Mouse (Mus musculus): Measurements from ENCODE around the gene Tex26. TPM values are rescaled to one million over a fixed set of nuclear protein-coding genes. Genes with fewer than 3 reads are reported as not detected.
A peak's percentile ranks its signal among the peaks of the same experiment; 100 is the strongest.

Gene Tex26
- 0.54 and 0.59 TPM in 2 replicates for polyA plus RNA-seq (2015; fragmentation: Nextera tagmentation; extraction: Ambion mirVana)

DNA sequence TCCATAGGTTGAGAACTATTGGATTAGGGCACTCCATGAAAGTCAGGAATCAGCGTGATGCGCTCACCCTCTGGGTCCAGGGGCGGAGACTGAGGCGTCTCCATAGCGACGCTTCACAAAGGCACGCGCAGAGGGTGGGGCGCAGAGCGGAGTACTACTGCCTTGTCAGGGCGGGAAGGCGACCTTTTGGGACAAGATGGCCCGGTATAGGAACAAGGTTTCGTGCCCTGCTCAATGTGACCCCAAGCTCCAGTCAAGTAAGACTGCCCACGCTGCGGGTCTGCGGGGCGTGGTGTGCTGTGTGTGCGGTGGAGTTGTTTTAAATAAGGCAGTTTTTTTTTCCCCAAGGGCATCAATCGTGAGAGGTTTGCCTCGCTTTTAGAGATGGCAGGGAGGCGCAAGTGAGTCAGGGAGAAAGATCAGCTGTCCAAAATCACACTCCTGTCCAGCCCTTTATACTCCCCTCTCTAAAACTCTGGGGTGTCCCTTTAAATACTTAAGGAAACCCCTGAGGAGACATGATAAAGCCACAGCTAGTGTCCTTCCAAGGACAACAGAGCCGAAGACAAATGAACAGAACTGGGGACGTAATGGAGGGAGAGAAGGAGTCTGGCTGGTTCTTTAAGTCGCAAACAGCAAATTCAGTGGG, at the start of gene Tex26:
Gene Tex26 (plus strand): TSS at position 130 of the 649 bp plus-strand sequence.
- no peaks in the 10 kb centered on the region for H3K27me3 ChIP-seq (ENCODE audit: control insufficient read depth, insufficient read depth, low read length)
- H3K9me3 ChIP-seq (replicated peaks; ENCODE audit: control insufficient read depth, low read length), result no peaks in the 10 kb centered on the region
- peak within 1 kb of the TSS; percentile 67 for H3K9ac ChIP-seq (ENCODE audit: low read length)
- no peaks in the 10 kb centered on the region for H3K36me3 ChIP-seq (ENCODE audit: control insufficient read depth, insufficient read depth, low read length)
- ATAC-seq (ENCODE audit: insufficient read depth, low FRiP score), result peak; percentile 79
- peak within 1 kb of the TSS; percentile 92 for H3K4me2 ChIP-seq (ENCODE audit: low read depth, low read length)
- WGBS, result under 1% methylated on average over 25 of the region's 25 CpGs
- H3K4me3 ChIP-seq (replicated peaks; ENCODE audit: low read length), result peak within 1 kb of the TSS; percentile 48
- peaks cover 25% of the 10 kb centered on the region for H3K4me1 ChIP-seq (ENCODE audit: control insufficient read depth, insufficient read depth, low read length)
- peak within 1 kb of the TSS; percentile 92 for H3K27ac ChIP-seq (ENCODE audit: low read length)

DNA sequence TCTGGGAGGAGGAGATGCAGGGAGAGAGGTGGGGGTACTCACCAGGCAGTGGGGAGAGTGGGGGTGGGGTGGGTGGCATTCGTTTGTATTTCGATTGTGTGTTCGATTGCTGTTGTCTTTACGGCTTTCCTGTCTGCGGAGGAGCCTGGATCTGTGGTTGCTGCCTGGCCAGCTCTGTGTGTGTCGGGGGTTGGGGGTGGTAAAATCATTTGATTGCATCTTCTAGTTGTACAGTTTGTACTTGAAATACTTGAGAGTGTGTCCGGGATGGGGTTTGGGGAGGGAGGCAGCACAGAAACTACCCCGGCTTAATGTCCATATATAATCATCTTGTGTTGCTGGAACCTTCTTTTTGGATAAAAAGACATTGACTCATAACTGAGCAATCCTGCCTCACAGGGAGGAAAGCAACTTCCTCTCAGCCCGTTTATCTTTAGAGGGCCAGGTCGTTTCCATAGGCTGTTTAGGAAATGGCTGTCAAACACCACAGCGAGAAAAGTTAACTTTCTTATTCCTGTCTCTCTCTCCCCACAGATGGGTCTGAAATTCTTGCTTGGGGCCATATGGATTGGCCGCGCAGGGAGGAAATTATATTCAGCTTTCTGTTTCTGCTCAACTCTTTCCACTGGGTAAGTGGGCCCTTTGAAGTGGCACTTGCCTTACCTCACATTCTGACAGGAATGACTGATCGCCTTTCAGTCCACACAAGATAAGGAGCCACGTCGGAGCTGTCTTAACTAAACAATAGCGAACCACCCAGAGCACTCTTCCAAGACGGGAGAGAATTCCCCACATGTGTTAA, 47.7 kb upstream of the Tex26 start:
- peak overlapping the region; percentile 53 for H3K27ac ChIP-seq (ENCODE audit: low read length)
- WGBS, result 10% methylated on average over 18 of the region's 18 CpGs
- no peaks in the 10 kb centered on the region for H3K36me3 ChIP-seq (ENCODE audit: control insufficient read depth, insufficient read depth, low read length)
- H3K4me3 ChIP-seq (replicated peaks; ENCODE audit: low read length), result no peak overlapping the region
- H3K4me1 ChIP-seq (ENCODE audit: control insufficient read depth, insufficient read depth, low read length), result peaks cover 24% of the 10 kb centered on the region
- 0 out of 2 replicates have a peak, but pooled peaks cover 4% of the 10 kb centered on the region for H3K9me3 ChIP-seq (replicated peaks; ENCODE audit: control insufficient read depth, low read length)
- no peak overlapping the region for H3K9ac ChIP-seq (ENCODE audit: low read length)
- ATAC-seq (ENCODE audit: insufficient read depth, low FRiP score), result no peak
- H3K4me2 ChIP-seq (ENCODE audit: low read depth, low read length), result peak overlapping the region; percentile 35
- H3K27me3 ChIP-seq (ENCODE audit: control insufficient read depth, insufficient read depth, low read length), result no peaks in the 10 kb centered on the region

GRCm38 (mm10) chr5:149392420-149392988, 47.0 kb upstream of the Tex26 start:
- H3K36me3 ChIP-seq (ENCODE audit: control insufficient read depth, insufficient read depth, low read length), result no peaks in the 10 kb centered on the region
- peaks cover 24% of the 10 kb centered on the region for H3K4me1 ChIP-seq (ENCODE audit: control insufficient read depth, insufficient read depth, low read length)
- WGBS, result 38% methylated on average over 6 of the region's 6 CpGs
- no peak overlapping the region for H3K9ac ChIP-seq (ENCODE audit: low read length)
- H3K27ac ChIP-seq (ENCODE audit: low read length), result peak overlapping the region; percentile 53
- H3K27me3 ChIP-seq (ENCODE audit: control insufficient read depth, insufficient read depth, low read length), result no peaks in the 10 kb centered on the region
- H3K9me3 ChIP-seq (replicated peaks; ENCODE audit: control insufficient read depth, low read length), result 0 out of 2 replicates have a peak, but pooled peaks cover 4% of the 10 kb centered on the region
- no peak for ATAC-seq (ENCODE audit: insufficient read depth, low FRiP score)
- no peak overlapping the region for H3K4me2 ChIP-seq (ENCODE audit: low read depth, low read length)
- no peak overlapping the region for H3K4me3 ChIP-seq (replicated peaks; ENCODE audit: low read length)

- no peak overlapping the region for H3K4me3 ChIP-seq (replicated peaks; ENCODE audit: low read length)
- H3K4me2 ChIP-seq (ENCODE audit: low read depth, low read length), result no peak overlapping the region
- no peaks in the 10 kb centered on the region for H3K36me3 ChIP-seq (ENCODE audit: control insufficient read depth, insufficient read depth, low read length)
- no peak for ATAC-seq (ENCODE audit: insufficient read depth, low FRiP score)
- no peak overlapping the region for H3K9ac ChIP-seq (ENCODE audit: low read length)
- H3K4me1 ChIP-seq (ENCODE audit: control insufficient read depth, insufficient read depth, low read length), result peaks cover 4% of the 10 kb centered on the region; the same call in 1 of the 2 replicates
- no peaks in the 10 kb centered on the region; the same call in 1 of the 2 replicates for H3K9me3 ChIP-seq (replicated peaks; ENCODE audit: control insufficient read depth, low read length)
- 86% methylated on average over 7 of the region's 7 CpGs for WGBS
- H3K27me3 ChIP-seq (ENCODE audit: control insufficient read depth, insufficient read depth, low read length), result no peaks in the 10 kb centered on the region
- H3K27ac ChIP-seq (ENCODE audit: low read length), result no peak overlapping the region
Measured at GRCm38 (mm10) chr5:149401446-149401975, 37.9 kb upstream of the Tex26 start.

GRCm38 (mm10) chr5:149402029-149402428, 37.4 kb upstream of the Tex26 start:
- Histone ChIP-seq H3K4me3 (replicated peaks; ENCODE audit: low read length) (no peak overlapping the region), H3K27ac (ENCODE audit: low read length) (no peak overlapping the region), H3K36me3 (ENCODE audit: control insufficient read depth, insufficient read depth, low read length) (no peaks in the 10 kb centered on the region), H3K4me2 (ENCODE audit: low read depth, low read length) (no peak overlapping the region), H3K4me1 (ENCODE audit: control insufficient read depth, insufficient read depth, low read length) (peaks cover 4% of the 10 kb centered on the region; the same call in 1 of the 2 replicates), H3K27me3 (ENCODE audit: control insufficient read depth, insufficient read depth, low read length) (no peaks in the 10 kb centered on the region), H3K9me3 (replicated peaks; ENCODE audit: control insufficient read depth, low read length) (no peaks in the 10 kb centered on the region; the same call in 1 of the 2 replicates), H3K9ac (ENCODE audit: low read length) (no peak overlapping the region)
- 61% methylated on average over 10 of the region's 10 CpGs for WGBS
- no peak for ATAC-seq (ENCODE audit: insufficient read depth, low FRiP score)

DNA sequence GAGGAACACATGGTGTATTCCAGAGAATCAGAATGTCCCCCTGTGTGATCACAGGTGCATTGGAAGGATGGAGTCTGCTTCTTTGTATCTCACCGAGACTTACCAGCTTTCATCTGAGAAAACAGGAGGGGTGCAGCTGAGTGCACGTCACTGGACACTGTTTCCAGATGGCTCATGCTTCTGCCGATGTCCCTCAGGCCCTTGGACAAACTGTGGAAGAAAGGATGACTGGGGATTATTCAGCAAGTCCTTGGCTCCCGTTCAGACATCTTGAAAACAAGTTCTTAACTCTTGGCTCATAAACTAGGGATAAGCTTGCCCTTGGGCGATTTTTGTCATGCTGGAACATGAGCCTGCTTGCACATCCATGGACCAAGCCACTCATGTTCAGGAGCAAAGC, 36.1 kb upstream of the Tex26 start:
- Histone ChIP-seq H3K4me1 (ENCODE audit: control insufficient read depth, insufficient read depth, low read length) (peaks cover 4% of the 10 kb centered on the region; the same call in 1 of the 2 replicates), H3K27me3 (ENCODE audit: control insufficient read depth, insufficient read depth, low read length) (no peaks in the 10 kb centered on the region), H3K36me3 (ENCODE audit: control insufficient read depth, insufficient read depth, low read length) (no peaks in the 10 kb centered on the region), H3K9me3 (replicated peaks; ENCODE audit: control insufficient read depth, low read length) (no peaks in the 10 kb centered on the region; the same call in 1 of the 2 replicates), H3K4me3 (replicated peaks; ENCODE audit: low read length) (no peak overlapping the region), H3K4me2 (ENCODE audit: low read depth, low read length) (no peak overlapping the region), H3K27ac (ENCODE audit: low read length) (peak overlapping the region; percentile 51; the same call in 1 of the 2 replicates), H3K9ac (ENCODE audit: low read length) (no peak overlapping the region)
- WGBS, result 54% methylated on average over 5 of the region's 5 CpGs
- ATAC-seq (ENCODE audit: insufficient read depth, low FRiP score), result 0 out of 2 replicates have a peak, but pooled peaks have one; percentile 35

DNA sequence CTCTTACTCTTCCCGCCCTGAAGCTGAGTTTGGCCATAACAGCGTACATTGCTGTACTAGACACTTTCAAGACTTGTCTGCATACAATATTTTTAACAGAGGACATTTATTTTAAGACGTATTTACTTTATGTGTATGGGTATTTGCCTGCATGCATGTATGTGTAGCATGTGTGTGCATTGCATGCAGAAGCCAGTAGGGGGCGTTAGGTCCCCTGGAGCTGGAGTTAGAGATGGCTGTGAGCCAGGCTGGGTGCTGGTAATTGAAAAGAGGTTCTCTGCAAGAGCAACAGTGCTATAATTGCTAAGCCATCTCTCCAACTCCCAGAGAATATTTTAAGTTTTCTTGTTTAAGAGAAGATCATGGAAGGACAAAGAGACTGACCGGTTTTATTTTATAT, 34.8 kb upstream of the Tex26 start:
- Histone ChIP-seq H3K4me1 (ENCODE audit: control insufficient read depth, insufficient read depth, low read length) (no peaks in the 10 kb centered on the region), H3K4me2 (ENCODE audit: low read depth, low read length) (no peak overlapping the region), H3K27ac (ENCODE audit: low read length) (no peak overlapping the region), H3K9me3 (replicated peaks; ENCODE audit: control insufficient read depth, low read length) (no peaks in the 10 kb centered on the region; the same call in 1 of the 2 replicates), H3K27me3 (ENCODE audit: control insufficient read depth, insufficient read depth, low read length) (no peaks in the 10 kb centered on the region), H3K4me3 (replicated peaks; ENCODE audit: low read length) (no peak overlapping the region), H3K36me3 (ENCODE audit: control insufficient read depth, insufficient read depth, low read length) (no peaks in the 10 kb centered on the region), H3K9ac (ENCODE audit: low read length) (no peak overlapping the region)
- WGBS, result 78% methylated on average over 5 of the region's 5 CpGs
- no peak for ATAC-seq (ENCODE audit: insufficient read depth, low FRiP score)

- 0 out of 2 replicates have a peak, but pooled peaks cover 5% of the 10 kb centered on the region for H3K27me3 ChIP-seq (ENCODE audit: control insufficient read depth, insufficient read depth, low read length)
- H3K4me2 ChIP-seq (ENCODE audit: low read depth, low read length), result no peak overlapping the region
- H3K9me3 ChIP-seq (replicated peaks; ENCODE audit: control insufficient read depth, low read length), result no peaks in the 10 kb centered on the region; the same call in 1 of the 2 replicates
- whole genome bisulfite sequencing, result 62% methylated on average over 8 of the region's 8 CpGs
- no peak overlapping the region for H3K9ac ChIP-seq (ENCODE audit: low read length)
- H3K4me1 ChIP-seq (ENCODE audit: control insufficient read depth, insufficient read depth, low read length), result peaks cover 8% of the 10 kb centered on the region; the same call in 1 of the 2 replicates
- no peak overlapping the region for H3K27ac ChIP-seq (ENCODE audit: low read length)
- no peak for ATAC-seq (ENCODE audit: insufficient read depth, low FRiP score)
- H3K4me3 ChIP-seq (replicated peaks; ENCODE audit: low read length), result no peak overlapping the region
- H3K36me3 ChIP-seq (ENCODE audit: control insufficient read depth, insufficient read depth, low read length), result no peaks in the 10 kb centered on the region
Measured at GRCm38 (mm10) chr5:149406791-149407276, 32.6 kb upstream of the Tex26 start.

Measured in stomach, embryonic 16.5 days (tissue).